Mouse (Mus musculus) megakaryocyte progenitor cell, adult 5-6 weeks (primary cell): Measurements from ENCODE around the gene Tmem185a. TPM values are rescaled to one million over a fixed set of nuclear protein-coding genes. Genes with fewer than 3 reads are reported as not detected.
A peak's percentile ranks its signal among the peaks of the same experiment; 100 is the strongest.

Experiments
- ATAC-seq: replicated peaks from 2 replicates; pipeline ENCODE4 v1.8.0; 2016; ENCODE audit warnings: mild to moderate bottlenecking, moderate TSS enrichment, inconsistent platforms; ENCODE audit not compliant: poor library complexity
- total RNA-seq, 2 experiments: library from RNA; stranded (forward) in 1 of 2; stranded (reverse) in 1 of 2; fragments of 157-497, 149-512 nt in 1 of 2; fragments of 200-1000 nt in 1 of 2; gene quantifications; 2 replicates each; pipeline versions ENCODE4 v1.2.3 to v1.2.4; 2015 to 2017

The Tmem185a gene
- 35.5 and 43.8 TPM in 2 replicates for total RNA-seq (2015)
- total RNA-seq (2017): 15.1 and 15.9 TPM in 2 replicates

GRCm38 (mm10) chrX:70476792-70477776, at the start of gene Tmem185a:
Tmem185a (minus strand) TSS chrX:70477180.
- peak; percentile 94 for ATAC-seq

GRCm38 (mm10) chrX:70514413-70514812, 37.4 kb upstream of the Tmem185a start:
- ATAC-seq: peak; percentile 79

- ATAC-seq: peak; percentile 81
Observed at GRCm38 (mm10) chrX:70487328-70487727, 10.3 kb upstream of the Tmem185a start.

- no peak for ATAC-seq
Observed at GRCm38 (mm10) chrX:70482154-70482553, 5.2 kb upstream of the Tmem185a start.

GRCm38 (mm10) chrX:70478701-70479100, 1.7 kb upstream of the Tmem185a start:
- ATAC-seq: no peak

GRCm38 (mm10) chrX:70475215-70475765, 1.7 kb downstream of the Tmem185a start:
- ATAC-seq: no peak

GRCm38 (mm10) chrX:70466897-70467296, 10.1 kb downstream of the Tmem185a start:
- ATAC-seq: no peak

GRCm38 (mm10) chrX:70465489-70465888, 11.5 kb downstream of the Tmem185a start:
- ATAC-seq: peak; percentile 92

- no peak for ATAC-seq
Observed at GRCm38 (mm10) chrX:70463621-70464020, 13.4 kb downstream of the Tmem185a start.

GRCm38 (mm10) chrX:70452359-70452758, 24.6 kb downstream of the Tmem185a start:
- peak; percentile 75 for ATAC-seq

- ATAC-seq: peak; percentile 83
Observed at GRCm38 (mm10) chrX:70425473-70425872, 51.5 kb downstream of the Tmem185a start.

Other genes with a start within 250 kb of the Tmem185a start
- 16.8 and 17.6 TPM in 2 replicates for gene Ids, start 112.1 kb downstream of the Tmem185a start, total RNA-seq (2015)
- 3.0 and 4.3 TPM in 2 replicates for gene Ids, start 112.1 kb downstream of the Tmem185a start, total RNA-seq (2017)
- 13.6 and 22.1 TPM in 2 replicates for gene 1110012L19Rik, start 91.3 kb downstream of the Tmem185a start, total RNA-seq (2015)
- gene 1110012L19Rik, start 91.3 kb downstream of the Tmem185a start, total RNA-seq (2017): 25.6 and 26.7 TPM in 2 replicates